9 mouse cellular contexts compared by ENCODE assay signal in genomic region chr9:118476766-118477271, GRCm38 (mm10). TPM values are rescaled to one million over a fixed set of nuclear protein-coding genes. Genes with fewer than 3 reads are reported as not detected.
DNase-seq lines count a peak whose midpoint lies in the region; ATAC-seq and TF ChIP-seq lines count a peak whose summit lies in the region.
"Had no signal": no experiment of that assay in that cellular context is flagged by ENCODE, and none has a peak within 500 bp of the region (broad histone marks: within the 10 kb centered on the region; RNA-seq: fewer than 3 reads in every experiment).

No protein-coding gene starts in this region.

- no peak for DNase-seq in gastrocnemius, adult 2 months
- no peak for DNase-seq in gastrocnemius, adult 18-20 months (ENCODE audit: low spot score)
- peak; percentile 43 for DNase-seq in Muller cell, postnatal 12 days (ENCODE audit: inconsistent ontology term)
- peak; percentile 66 for DNase-seq in forebrain, postnatal 0 days
- no peak for DNase-seq in liver, postnatal 0 days
- DNase-seq in frontal cortex, postnatal 14 days (ENCODE audit: low spot score in 2 of 2): no peak

- H3K27me3 ChIP-seq in forebrain, postnatal 0 days (ENCODE audit: insufficient read depth, low read length): peaks cover 63% of the 10 kb centered on the region
- H3K27me3 ChIP-seq in liver, postnatal 0 days (ENCODE audit: insufficient read depth, low read length): peaks cover 75% of the 10 kb centered on the region

- TF ChIP-seq EP300 in liver, postnatal 0 days (IDR thresholded peaks at IDR 0.05; ENCODE audit: low read depth): no peak

- no peaks in the 10 kb centered on the region; the same call in 1 of the 2 replicates for H3K4me1 ChIP-seq in forebrain, postnatal 0 days (ENCODE audit: insufficient read depth)
- peaks cover 9% of the 10 kb centered on the region; the same call in 1 of the 2 replicates for H3K4me1 ChIP-seq in liver, postnatal 0 days (ENCODE audit: insufficient read depth)

- peak overlapping the region; percentile 71 for H3K4me3 ChIP-seq in gastrocnemius, adult 2 months
- peak overlapping the region; percentile 37 for H3K4me3 ChIP-seq in forebrain, postnatal 0 days (ENCODE audit: low read depth, low read length)
- peak overlapping the region; percentile 43; the same call in 1 of the 2 replicates for H3K4me3 ChIP-seq in liver, postnatal 0 days (ENCODE audit: low read depth, low read length)
- H3K4me3 ChIP-seq: erythroblast, embryonic 14.5 days had no signal

- H3K27ac ChIP-seq in gastrocnemius, adult 2 months: no peak overlapping the region
- H3K27ac ChIP-seq in forebrain, postnatal 0 days (ENCODE audit: low read depth, low read length): no peak overlapping the region
- no peak overlapping the region for H3K27ac ChIP-seq in liver, postnatal 0 days (ENCODE audit: low read depth)

- no peaks in the 10 kb centered on the region for H3K36me3 ChIP-seq in forebrain, postnatal 0 days (ENCODE audit: insufficient read depth)
- H3K36me3 ChIP-seq in liver, postnatal 0 days (replicated peaks; ENCODE audit: insufficient read depth, low read length): no peaks in the 10 kb centered on the region

- TF ChIP-seq CTCF in gastrocnemius, adult 2 months (IDR thresholded peaks at IDR 0.05): no peak
- no peak for TF ChIP-seq CTCF in forebrain, postnatal 0 days (IDR thresholded peaks at IDR 0.05; ENCODE audit: low read depth)
- no peak for TF ChIP-seq CTCF in liver, postnatal 0 days (IDR thresholded peaks at IDR 0.05; ENCODE audit: low read depth)

- H3K9ac ChIP-seq in forebrain, postnatal 0 days: no peak overlapping the region
- H3K9ac ChIP-seq in liver, postnatal 0 days (replicated peaks): no peak overlapping the region

- WGBS in forebrain, postnatal 0 days: under 1% methylated on average over 33 of the region's 33 CpGs
- WGBS in liver, postnatal 0 days (ENCODE audit: insufficient replicate concordance): 2% methylated on average over 33 of the region's 33 CpGs

- ATAC-seq in forebrain, postnatal 0 days: peak; percentile 32; the same call in 1 of the 2 replicates
- ATAC-seq in liver, postnatal 0 days: no peak
- ATAC-seq in megakaryocyte progenitor cell, adult 5-6 weeks (replicated peaks; ENCODE audit: poor library complexity): no peak
- ATAC-seq in frontal cortex, adult (ENCODE audit: low TSS enrichment): no peak

- intact Hi-C loops in gastrocnemius, adult 2 months (cut with DNase I): no loop called here

- H3K9me3 ChIP-seq in forebrain, postnatal 0 days (ENCODE audit: low read length): no peaks in the 10 kb centered on the region
- no peaks in the 10 kb centered on the region for H3K9me3 ChIP-seq in liver, postnatal 0 days (ENCODE audit: low read length)

- peak overlapping the region; percentile 55 for H3K4me2 ChIP-seq in forebrain, postnatal 0 days (ENCODE audit: low read depth)
- 0 out of 2 replicates have a peak overlapping the region, but pooled peaks have one; percentile 68 for H3K4me2 ChIP-seq in liver, postnatal 0 days (ENCODE audit: low read depth, low read length)

RNA-seq across cellular contexts. Expression of gene Eomes, which starts 1.2 kb away (rescaled TPM):
- not detected for total RNA-seq in gastrocnemius, adult 2 months (2021)
- not detected for total RNA-seq in gastrocnemius, adult 18-20 months (2021)
- 9.2 and 11.8 TPM in 2 replicates for total RNA-seq in forebrain, postnatal 0 days (2014; rRNA removed)
- polyA plus RNA-seq in forebrain, postnatal 0 days (2015; fragmentation: Nextera tagmentation; extraction: Ambion mirVana): 4.8 and 4.9 TPM in 2 replicates
- not detected in 2 replicates for polyA plus RNA-seq in liver, postnatal 0 days (2015; fragmentation: Nextera tagmentation; extraction: Ambion mirVana)
- total RNA-seq in megakaryocyte progenitor cell, adult 5-6 weeks (2015): not detected in 2 replicates
- total RNA-seq in megakaryocyte progenitor cell, adult 5-6 weeks (2017): not detected in 2 replicates
- polyA plus RNA-seq: erythroblast, embryonic 14.5 days had no signal

RNA-seq across cellular contexts. Expression of gene Golga4, which starts 29.2 kb away (rescaled TPM):
- 100 to 1,000 TPM; 397 to 426 TPM for total RNA-seq in gastrocnemius, adult 2 months (2021)
- 100 to 1,000 TPM; 385 to 446 TPM for total RNA-seq in gastrocnemius, adult 18-20 months (2021)
- 42.5 and 51.6 TPM in 2 replicates for total RNA-seq in forebrain, postnatal 0 days (2014; rRNA removed)
- polyA plus RNA-seq in forebrain, postnatal 0 days (2015; fragmentation: Nextera tagmentation; extraction: Ambion mirVana): 13.1 and 23.9 TPM in 2 replicates
- 12.5 and 13.9 TPM in 2 replicates for polyA plus RNA-seq in liver, postnatal 0 days (2015; fragmentation: Nextera tagmentation; extraction: Ambion mirVana)
- 24.0 and 40.8 TPM in 2 replicates for total RNA-seq in megakaryocyte progenitor cell, adult 5-6 weeks (2015)
- total RNA-seq in megakaryocyte progenitor cell, adult 5-6 weeks (2017): 68.4 and 88.5 TPM in 2 replicates

Comparison
In these comparisons a context has a peak if more than half of its experiments do, and no peak if none do; other contexts are left out.
1. DNase-seq: peak in Muller cell, postnatal 12 days (single experiment) and forebrain, postnatal 0 days (single experiment); none in gastrocnemius, adult 2 months (single experiment), gastrocnemius, adult 18-20 months (single experiment), liver, postnatal 0 days (single experiment) and frontal cortex, postnatal 14 days (0 of 2).
2. RNA of gene Eomes, which starts 1.2 kb away (total RNA-seq): 9.2 to 11.8 TPM in forebrain, postnatal 0 days; not detected in gastrocnemius, adult 2 months, not detected in gastrocnemius, adult 18-20 months and not detected in megakaryocyte progenitor cell, adult 5-6 weeks; every median in the first group is over 10 times any median in the second.
3. Peak in every context shown above with its lines, with median percentiles within 50 percentile points of each other: H3K4me3 ChIP-seq.